Mouse (Mus musculus) thymus, postnatal 25 days (tissue): ENCODE measurements around the gene Agap3.
A peak's percentile ranks its signal among the peaks of the same experiment; 100 is the strongest.

Experiments used
- DNase-seq: peaks from one replicate; pipeline ENCODE4 v3.0.0; 2022

Agap3 gene

DNA sequence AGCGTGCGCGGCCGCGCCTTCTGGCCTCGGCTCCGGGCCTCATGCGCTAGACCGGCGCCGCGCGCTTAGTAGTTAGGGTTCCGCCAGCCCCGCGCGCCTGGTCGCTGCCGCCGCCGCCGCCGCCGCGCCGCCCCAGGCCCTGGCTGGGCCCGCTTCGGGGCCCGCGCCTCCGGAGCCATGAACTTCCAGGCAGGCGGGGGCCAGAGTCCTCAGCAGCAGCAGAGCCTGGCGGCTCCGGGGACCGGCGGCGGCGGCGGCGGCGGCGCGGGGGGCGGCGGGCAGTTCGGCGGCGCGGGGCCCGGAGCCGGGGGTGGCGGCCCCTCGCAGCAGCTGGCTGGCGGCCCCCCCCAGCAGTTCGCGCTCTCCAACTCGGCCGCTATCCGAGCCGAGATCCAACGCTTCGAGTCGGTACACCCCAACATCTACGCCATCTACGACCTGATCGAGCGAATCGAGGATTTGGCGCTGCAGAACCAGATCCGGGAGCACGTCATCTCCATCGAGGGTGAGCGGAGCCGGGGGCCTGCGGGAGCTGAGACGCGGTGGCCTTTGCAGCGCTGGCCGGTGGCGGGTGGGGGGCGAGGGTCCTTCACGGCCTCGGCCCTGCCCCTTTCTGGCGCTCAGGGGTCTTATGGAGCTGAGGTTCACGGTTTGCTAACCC, at the start of gene Agap3:
Agap3 (plus strand) TSS at position 148 of the 661 bp plus-strand sequence.
- peak; percentile 51 for DNase-seq

DNA sequence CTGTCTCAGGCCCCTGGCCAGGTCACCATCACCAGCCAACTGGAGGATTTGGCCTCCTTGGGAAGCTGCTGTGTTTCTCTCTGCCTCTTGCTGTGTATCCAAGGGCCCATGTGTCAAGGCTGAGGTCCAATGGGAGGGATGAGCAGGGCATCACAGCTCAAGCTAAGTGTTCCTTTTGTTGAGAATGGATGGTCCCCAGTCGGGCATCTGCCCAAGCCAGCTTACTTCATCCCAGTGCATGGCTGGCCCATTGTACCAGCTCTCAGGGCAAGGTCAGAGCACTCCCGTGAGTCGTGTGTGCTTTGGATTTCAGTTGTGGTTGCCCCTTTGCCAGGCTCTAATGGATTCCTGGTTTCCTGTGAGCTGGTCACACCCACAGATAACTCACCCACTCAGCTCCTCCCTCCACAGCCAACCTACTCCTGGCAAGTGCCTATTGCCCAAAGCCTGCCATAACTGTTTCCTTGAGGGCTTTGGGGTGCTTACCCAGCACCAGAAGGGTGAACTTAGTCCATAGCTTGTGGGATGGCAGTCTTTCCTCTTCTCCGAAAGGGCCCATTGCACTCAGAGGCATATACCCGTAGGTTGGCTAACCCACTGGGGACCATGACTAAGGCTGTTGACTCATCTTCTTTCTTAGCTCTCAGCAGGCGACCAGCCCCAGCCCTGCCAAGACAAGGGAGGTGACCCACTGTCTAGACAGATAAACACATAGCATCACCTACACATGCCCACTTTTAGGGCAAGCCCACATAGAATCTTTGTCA, 47.2 kb upstream of the Agap3 start:
- DNase-seq: no peak

DNA sequence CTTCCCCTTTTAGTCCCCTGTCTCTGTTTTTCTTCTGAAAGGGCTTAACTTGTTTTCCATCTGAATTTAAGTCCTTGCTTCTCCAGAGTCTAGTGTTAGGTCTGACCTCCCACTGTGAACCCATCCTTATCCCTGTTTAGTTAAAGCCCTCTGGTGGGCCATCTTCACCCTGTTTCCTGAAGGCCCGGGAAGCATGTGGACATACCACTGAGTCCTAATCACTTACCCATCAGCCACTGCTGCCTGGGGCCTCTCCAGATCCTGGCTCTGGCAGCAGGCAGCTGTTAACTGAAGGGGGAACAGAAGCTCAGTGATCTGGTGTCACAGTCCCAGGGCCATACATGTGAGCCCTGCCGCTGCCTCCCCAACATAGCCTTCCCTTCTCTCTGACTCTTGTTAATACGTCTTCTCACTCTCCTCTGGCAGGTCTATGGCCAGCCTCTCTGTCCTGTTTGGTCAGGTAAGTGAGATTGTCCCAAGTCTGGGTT, 46.5 kb upstream of the Agap3 start:
- no peak for DNase-seq

DNA sequence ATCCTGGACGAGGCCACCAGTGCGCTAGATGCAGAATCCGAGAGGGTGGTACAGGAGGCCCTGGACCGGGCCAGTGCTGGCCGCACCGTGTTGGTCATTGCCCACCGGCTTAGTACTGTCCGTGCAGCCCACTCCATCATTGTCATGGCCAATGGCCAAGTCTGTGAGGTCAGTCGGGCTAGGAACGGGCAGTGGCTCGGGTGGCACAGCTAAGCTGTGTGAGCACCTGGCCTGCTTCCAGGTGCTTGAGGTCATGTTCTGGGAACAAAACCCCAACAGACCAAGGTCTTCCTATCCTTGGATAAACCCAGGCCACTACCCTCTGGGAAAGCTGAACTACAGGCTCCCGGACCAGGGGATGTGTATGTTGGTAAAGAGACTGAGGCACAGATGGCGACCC, 43.3 kb upstream of the Agap3 start:
- DNase-seq: no peak

DNA sequence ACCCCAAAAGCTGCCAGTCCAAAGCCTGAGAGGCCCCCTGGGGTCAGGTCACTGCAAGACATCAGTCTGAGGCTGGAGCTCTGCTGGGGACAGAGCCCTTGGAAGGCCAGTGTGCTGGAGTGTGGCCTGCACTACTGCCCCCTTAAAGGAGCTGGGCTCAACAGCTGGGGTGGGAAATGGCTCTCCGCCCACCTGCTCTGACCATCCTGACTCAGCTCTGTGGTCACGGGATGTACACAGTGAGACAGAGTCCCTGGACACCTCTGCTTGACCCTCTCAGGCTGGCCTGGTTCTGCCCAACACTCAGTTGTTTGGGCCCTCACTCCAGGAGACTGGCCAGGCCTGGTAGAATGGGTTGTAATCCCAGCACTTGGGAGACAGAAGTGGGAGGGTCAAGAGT, 42.5 kb upstream of the Agap3 start:
- no peak for DNase-seq

DNA sequence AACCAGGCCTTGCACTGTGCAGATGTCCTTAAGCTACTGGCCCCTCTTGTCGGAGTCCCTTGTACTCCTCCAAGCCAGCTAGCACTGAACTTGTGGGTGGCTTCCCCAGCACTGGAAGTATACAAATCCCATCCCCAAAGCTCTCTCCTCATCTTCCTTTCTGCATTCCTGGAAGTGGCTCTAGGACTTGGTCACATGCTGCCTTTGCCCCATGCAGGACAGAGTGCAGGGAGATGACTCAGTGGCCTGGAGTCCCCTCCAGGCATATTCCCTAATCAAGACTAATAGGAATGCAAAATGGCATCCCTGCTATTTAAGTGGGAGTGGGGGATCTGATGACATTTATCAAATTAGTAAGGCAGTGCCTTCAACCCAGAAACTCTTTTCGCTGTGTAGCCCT, 39.9 kb upstream of the Agap3 start:
- DNase-seq: no peak

DNA sequence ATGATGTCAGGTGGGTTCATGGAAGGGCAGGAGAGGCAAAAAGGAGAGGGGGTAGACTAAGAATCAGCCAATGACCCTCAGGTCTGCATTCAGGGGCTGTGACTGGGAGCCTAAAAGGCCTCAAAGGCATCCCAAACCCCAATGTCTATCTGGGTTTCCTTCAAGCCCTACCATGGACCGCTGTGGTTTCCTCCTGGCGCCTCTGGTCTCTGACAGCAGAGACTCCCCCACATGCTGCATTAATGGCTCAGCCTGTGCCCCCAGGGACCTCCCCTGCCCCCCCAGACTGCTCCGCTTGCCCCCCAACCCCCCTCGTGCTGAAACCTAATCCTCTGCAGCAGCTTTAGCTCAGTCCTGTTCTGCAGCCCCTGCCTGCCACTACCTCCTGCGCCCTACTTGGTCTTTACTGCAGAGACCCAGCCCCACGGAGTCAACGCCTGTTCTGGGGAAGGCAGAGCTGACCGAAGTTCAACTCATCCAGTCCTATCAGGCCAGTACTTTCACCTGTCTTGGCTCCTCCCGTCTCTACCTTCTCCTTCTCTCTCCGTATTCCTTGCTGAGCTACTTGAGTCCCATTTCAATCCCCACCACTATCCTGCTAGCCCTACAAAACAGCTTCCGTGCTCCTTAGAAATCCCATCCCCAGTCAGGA, 38.8 kb upstream of the Agap3 start, which contains the start of gene Asic3:
Asic3 (plus strand) TSS at position 351 of the 652 bp plus-strand sequence.
- DNase-seq: no peak

DNA sequence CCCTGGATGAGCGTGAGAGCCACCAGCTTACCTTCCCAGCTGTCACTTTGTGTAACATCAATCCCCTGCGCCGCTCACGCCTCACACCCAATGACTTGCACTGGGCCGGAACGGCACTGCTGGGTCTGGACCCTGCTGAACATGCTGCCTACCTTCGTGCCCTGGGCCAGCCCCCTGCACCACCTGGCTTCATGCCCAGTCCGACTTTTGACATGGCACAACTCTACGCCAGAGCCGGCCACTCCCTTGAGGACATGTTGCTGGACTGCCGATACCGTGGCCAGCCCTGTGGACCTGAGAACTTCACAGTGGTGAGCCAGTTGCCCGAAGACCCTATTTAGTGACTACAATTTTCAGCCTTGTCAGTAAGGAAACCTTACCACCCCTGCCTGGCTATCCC, 38.0 kb upstream of the Agap3 start:
- no peak for DNase-seq

DNA sequence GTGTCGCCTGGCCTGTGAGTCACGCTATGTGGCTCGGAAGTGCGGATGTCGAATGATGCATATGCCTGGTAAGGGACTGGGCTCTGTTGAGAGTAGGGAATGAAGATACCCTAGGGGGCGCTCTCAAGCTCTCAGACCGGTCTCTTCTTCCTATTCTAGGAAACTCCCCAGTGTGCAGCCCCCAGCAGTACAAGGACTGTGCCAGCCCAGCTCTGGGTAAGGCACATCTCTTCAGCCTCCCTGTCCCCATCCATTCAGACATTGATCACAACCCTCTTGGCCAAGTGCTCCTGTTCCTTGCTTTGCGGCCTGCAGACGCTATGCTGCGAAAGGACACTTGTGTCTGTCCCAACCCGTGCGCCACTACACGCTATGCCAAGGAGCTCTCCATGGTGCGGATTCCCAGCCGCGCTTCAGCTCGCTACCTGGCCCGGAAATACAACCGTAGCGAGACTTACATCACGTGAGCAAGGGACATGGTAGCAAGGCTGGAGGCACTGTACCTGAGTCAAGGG, 35.7 kb upstream of the Agap3 start:
- DNase-seq: peak; percentile 72

DNA sequence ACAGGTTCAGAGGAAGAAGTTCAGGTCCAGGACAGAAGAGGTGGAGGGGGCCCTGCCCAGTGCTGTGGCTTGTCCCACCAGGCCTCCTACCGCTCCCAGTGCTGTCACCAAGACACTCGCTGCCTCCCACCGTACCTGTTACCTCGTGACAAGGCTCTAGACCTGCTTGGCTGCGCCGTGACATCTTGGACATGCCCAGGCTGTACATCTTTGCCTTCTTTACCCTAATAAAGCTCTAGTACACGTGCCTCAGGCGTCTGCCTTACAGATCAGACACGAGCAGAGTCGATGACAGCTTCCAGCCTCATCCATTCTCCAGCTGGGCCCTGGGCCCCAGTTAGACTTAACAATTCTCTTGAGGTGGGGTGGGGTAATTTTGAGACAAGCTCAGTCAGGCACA, 34.4 kb upstream of the Agap3 start:
- DNase-seq: no peak

DNA sequence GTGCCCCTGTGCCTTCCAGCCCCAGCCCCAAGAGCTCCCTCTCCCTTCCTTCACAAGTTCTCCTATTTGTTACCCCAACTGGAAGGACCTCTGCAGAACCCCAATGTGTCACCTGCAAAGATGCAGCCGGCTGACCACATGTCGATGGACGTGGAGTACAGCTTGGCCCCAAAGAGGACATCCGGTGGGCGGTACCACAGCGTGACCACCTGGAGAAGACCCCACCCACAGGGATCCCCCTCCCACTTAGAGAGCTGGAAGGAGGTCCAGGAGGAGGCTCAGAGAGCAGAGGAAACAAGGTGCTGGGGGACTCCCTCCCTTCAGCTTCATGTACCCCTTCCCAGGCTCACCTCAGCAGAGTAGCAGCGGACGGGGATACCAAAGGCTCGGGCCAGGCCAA, 31.6 kb upstream of the Agap3 start:
- no peak for DNase-seq

DNA sequence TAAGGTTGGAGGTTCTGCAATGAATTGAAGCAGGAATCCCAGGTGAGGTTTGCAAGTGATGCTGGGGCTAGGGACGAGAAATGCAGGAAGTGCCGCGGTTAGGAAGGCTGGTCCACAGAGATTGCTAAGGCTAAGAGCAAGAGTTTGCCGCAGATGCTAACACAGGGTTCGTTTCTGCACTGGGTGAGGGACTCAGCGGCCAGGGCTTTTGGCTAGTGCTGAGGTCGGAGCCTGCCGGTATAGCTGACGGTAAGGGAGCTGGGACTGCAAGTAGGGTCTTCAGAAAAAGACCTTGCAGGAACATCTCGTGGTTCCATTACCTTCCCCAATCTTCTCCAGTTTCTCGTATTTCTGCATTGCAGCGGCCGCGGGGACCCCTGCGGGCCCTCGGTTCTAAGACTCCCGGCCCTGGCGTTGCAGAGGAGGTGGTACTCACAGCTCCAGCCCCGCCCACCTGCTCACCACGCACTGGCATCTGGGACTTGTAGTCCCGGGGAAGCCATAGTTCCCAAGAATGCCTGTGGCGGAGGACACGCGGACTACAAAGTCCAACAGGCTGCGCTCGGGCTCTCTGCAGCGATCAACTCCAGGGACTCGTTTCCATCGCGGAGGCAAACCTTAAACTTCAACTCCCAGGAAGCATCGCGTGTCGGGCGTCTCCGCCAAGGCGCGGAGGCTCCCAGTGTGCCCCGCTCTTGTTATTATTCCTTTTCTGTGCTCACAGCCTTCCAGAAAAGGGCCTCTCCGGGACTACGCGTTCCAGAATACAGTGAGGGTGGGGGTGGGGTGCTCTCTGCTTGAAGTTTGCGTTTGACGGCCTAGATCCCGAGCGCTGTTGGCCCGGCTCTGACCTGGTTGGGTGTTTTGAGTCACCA, 28.6 kb upstream of the Agap3 start, which contains the start of the genes Cdk5 and Slc4a2:
Cdk5 (minus strand) TSS at position 402 of the 875 bp plus-strand sequence.
Slc4a2 (plus strand) TSS at position 709 of the 875 bp plus-strand sequence.
- DNase-seq: peak; percentile 97

DNA sequence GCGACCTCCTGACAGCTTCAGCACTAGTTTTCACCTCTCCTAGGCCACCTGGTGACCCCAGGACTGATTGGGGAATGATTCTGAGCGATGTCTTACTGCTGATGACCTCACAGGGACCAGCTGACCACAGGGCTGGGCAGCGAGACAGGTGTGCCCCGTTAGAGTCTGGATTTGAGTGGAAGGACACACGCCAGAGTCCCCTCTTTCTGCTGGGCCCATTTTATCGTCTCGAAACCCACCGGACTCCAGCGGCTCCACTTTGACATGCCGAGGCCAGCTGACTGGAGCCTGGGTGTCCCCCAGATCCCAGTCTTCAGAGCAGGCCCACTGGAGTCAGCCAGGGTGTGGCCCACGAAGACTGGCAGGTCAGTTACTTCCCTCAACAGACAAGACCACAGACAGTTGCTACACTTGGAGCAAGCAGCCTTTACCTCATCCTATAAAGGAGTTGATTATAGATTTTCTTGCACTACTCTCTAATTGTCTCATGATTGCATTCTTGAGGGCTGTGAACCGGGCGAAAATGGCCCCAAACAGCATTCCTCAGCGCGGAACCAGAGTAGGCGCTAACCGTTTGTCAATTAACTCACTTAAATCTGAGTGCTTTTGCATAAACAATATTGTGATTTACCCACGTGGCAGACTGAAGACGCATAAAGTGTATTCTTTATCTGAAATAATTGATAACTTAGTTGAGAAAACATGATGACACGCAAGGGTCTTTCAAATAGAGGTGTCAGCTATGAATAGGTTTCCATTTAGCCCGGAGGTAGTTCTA, 27.8 kb upstream of the Agap3 start:
- DNase-seq: no peak

DNA sequence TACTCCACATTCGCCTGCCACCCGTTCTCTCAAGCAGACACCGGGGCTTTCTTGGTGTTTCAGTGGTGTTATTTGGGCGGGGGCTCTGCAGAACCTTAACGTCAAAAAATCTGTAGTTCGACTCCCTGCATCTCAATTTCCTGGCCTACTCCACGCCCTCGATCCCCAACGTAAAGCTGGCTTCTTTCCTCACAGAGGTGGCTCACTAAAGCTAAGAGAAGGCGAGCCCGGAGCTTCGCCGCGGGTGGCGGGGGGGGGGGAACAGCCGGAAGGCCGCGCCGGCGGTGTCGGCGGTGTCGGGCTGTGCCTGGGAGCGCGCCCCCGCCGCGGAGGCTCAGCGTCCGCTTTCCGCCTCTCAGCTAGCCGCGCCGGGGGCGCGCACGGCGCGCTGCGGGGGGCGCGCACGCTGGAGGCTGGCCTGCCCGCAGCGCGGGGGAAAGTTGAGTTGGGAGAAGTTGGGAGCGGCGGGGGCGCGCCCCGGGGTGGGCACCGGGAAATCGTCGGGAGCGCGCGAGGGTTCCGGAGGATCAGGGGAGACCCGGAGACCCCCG, 27.0 kb upstream of the Agap3 start:
- DNase-seq: peak; percentile 85

DNA sequence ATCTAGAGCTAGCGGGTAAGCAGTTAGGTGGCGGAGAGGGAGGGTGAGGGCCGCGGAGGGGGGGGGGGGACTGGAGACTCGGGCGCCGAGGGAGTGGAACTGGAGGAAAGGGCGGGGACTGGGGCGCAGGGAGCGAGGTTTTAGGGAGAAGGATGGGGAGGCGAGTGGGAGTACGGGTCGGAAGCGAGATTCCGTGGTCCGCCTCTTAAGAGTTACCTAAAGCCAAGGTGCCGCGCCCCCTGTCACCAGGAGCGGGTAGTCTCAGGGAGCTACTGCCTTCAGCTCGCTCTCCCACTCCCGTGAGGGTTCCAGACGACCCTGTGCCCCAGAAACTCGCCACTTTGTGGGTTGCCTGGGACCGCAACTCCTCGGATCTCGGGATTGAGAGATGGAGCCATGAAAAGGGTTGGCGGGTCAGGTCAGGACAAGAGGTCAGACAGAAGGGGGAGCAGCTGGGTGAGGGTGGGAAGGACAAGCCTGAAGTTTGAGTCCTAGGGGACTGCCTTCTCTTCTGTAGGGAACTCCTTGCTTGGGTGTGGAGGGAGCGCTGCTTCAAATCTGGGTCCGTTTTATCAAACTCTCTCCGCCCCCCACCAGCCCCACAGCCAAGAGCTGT, 26.4 kb upstream of the Agap3 start:
- peak; percentile 78 for DNase-seq

DNA sequence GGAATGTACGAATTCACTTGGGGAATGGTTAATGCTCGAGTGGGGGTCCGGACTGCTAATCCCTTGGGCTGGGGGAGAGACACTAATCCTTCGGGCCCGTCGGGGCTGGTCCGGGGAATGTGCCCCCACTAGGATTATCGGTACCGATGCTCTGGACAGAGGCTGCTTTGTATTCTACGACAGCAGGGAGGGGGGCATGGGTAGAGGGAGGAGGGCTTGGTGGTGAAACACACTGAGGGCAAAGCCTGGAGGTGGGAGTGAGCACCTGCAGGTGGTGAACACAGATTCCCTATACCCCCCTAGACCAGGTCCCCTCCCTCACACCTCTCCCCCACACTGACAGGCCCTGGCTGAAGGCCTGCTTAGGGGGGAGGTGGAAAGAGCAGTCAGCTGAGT, 25.9 kb upstream of the Agap3 start:
- DNase-seq: peak; percentile 31

DNA sequence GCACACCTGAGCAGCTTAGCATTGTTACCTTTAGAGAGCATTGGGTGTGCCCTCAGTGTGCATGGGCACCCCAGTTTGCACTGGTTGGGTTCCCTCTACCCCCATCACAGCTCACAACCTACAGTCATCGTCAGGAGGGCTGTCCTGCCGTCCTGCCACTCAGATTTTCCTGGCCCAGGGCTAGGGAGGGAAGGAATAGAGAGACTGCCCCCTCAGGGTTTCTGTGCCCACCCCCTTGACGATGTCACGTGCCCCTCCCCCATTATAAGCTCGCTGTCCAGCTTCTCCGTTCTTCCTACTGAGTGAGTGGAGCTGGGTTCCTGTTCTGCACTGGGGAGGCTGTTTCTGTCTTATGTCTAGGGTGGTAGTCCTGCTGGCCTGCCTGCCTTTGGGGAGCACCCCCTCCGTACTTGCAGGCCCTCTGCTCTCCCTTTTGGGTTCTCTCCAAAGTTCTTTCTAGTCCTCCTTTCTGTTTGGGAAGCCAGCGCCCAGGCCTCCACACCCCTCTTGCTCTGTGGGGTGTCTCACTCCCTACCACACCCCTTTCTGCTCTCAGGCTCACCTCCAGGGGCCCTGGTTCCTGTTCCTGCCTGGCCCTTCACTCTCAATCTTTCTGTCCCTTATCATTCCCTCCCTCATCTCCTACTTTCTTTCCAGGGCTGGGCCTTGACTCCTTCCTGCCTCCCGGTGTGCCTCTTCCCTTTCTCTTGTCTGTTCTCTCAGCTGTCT, 25.3 kb upstream of the Agap3 start:
- no peak for DNase-seq

DNA sequence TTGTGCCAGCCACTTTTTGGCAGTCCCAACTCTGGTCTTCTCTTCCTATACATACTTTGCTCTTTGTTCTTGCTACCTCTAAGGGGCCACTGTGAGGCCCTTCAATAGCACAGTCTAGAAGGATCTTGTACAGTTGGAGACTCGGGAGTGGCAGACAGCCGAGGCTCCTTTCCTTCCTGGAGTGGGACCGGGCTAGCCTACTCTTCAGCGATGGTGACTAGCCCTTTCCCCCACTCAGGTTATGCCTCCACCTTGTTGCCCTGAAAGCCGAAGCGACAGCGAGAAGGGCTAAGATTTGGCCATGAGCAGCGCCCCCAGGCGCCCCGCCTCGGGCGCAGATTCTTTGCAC, 24.7 kb upstream of the Agap3 start:
- DNase-seq: no peak

DNA sequence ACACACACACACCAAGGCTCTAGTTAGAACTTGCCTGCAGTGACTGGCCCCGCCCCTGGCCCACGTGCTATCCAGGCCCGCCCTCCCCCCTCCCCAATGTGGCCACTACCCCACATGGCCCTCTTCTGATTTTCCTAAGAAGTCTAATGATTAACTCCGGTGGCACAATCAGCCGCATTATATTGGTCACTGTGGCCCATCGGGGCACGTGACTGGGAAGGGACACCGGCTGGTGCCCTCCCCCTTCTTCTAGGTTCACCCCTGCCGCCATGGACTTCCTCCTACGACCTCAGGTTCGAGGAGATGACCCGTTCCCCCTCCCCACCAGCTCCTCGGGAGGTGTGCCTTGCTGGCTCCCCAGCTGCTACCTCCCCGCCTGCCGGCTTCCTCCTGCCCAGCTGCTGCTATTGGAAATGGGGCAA, 24.0 kb upstream of the Agap3 start:
- DNase-seq: no peak

DNA sequence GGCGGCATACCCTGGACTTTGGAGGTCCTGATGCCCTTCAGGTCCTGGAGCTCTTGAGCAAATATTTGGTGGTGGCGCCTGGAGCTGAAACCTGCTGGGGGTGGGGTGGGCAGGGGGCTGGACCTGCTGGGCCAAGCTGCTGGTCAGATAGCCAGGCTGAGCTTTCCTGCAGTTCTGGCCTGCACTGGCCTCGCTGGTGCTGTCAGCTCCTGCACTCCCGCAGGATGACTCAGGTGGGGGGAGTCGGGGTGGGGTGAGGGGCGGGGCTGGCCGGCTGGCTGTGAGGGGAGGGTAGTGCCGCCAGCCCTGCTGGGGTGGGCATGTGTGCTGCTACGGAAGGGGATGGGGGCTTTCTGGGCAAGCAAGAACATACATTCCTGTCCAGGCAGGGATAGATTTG, 23.4 kb upstream of the Agap3 start:
- DNase-seq: no peak
